Mouse (Mus musculus) ES-E14 (cell line): Measurements from ENCODE around the gene Pou5f1.

Experiments used
- CHD2 ChIP-seq: IDR thresholded peaks from 2 replicates; pipeline ENCODE4 v1.6.1; 2014; ENCODE audit warnings: mild to moderate bottlenecking, low read depth, low read length, inconsistent platforms
- HCFC1 ChIP-seq: IDR thresholded peaks from 2 replicates; pipeline ENCODE4 v1.6.1; 2012; ENCODE audit warnings: low read length, inconsistent platforms, borderline replicate concordance; ENCODE audit not compliant: insufficient read depth
- MAFK ChIP-seq: IDR thresholded peaks from 2 replicates; pipeline ENCODE4 v1.6.1; 2014; ENCODE audit warnings: mild to moderate bottlenecking, low read depth, low read length, inconsistent platforms; ENCODE audit not compliant: insufficient read depth
- ZC3H11A ChIP-seq: IDR thresholded peaks from 2 replicates; pipeline ENCODE4 v1.6.1; 2012; ENCODE audit warnings: low read depth, mild to moderate bottlenecking, inconsistent platforms, low read length, borderline replicate concordance
- ZNF384 ChIP-seq: IDR thresholded peaks from 2 replicates; pipeline ENCODE4 v1.6.1; 2012; ENCODE audit warnings: low read depth, low read length, inconsistent platforms

- TF ChIP-seq CHD2, result no peak
- TF ChIP-seq MAFK, result no peak
- no peak for TF ChIP-seq ZC3H11A
- TF ChIP-seq ZNF384, result no peak
- TF ChIP-seq HCFC1, result no peak
Measured at GRCm38 (mm10) chr17:35505776-35506175, at the start of gene Pou5f1.
